Mouse (Mus musculus) olfactory bulb, adult 2 months (tissue): Measurements from ENCODE around the gene Pigk. TPM values are rescaled to one million over a fixed set of nuclear protein-coding genes. Genes with fewer than 3 reads are reported as not detected.

Source experiments
- H3K27ac ChIP-seq: fragments of 200-500 bp; 2 replicates; pipeline ENCODE4 v1.5.1; 2012; ENCODE audit warnings: low read depth, low read length; ENCODE audit not compliant: insufficient read depth
- H3K4me1 ChIP-seq: fragments of 200-500 bp; 2 replicates; pipeline ENCODE4 v1.6.1; 2012; ENCODE audit warnings: low read length; ENCODE audit not compliant: control insufficient read depth, insufficient read depth
- H3K4me3 ChIP-seq: fragments of 200-500 bp; 2 replicates; pipeline ENCODE4 v1.5.1; 2012; ENCODE audit warnings: mild to moderate bottlenecking, low read depth, low read length, moderate library complexity; ENCODE audit not compliant: insufficient read depth
- CTCF ChIP-seq: fragments of 200-500 bp; IDR thresholded peaks from 2 replicates; pipeline ENCODE4 v1.5.1; 2012; ENCODE audit warnings: low read depth, mild to moderate bottlenecking, low read length, moderate library complexity; ENCODE audit not compliant: insufficient read depth
- POLR2A ChIP-seq: fragments of 200-500 bp; IDR thresholded peaks from 2 replicates; pipeline ENCODE4 v1.6.1; 2012; ENCODE audit warnings: mild to moderate bottlenecking, low read depth, low read length, moderate library complexity; ENCODE audit not compliant: insufficient read depth
- WGBS: fragments of 180-500 bp; shearing (Covaris S2); methylation state at CpG from one replicate; pipeline ENCODE4 v1.1.7; 2018; 5-methylcytosine and 5-hydroxymethylcytosine counted together
- polyA plus RNA-seq: library from polyadenylated mRNA; stranded (reverse); fragments of >200 nt; gene quantifications from 2 replicates; pipeline ENCODE4 v1.2.4, GENCODE M21; 2012; ENCODE audit warnings: low replicate concordance; ENCODE audit not compliant: missing spikeins, insufficient read depth, insufficient read length

Gene Pigk
- polyA plus RNA-seq, 1 experiment = not detected

GRCm38 (mm10) chr3:152872054-152872453 lies 158.2 kb downstream of the Pigk start:
- peaks cover 6% of the 10 kb centered on the region; the same call in 1 of the 2 replicates for H3K4me1 ChIP-seq
- no peak for TF ChIP-seq POLR2A
- no peak for TF ChIP-seq CTCF
- no peak overlapping the region for H3K4me3 ChIP-seq
- no peak overlapping the region for H3K27ac ChIP-seq
- 80% methylated on average over 12 of the region's 12 CpGs for WGBS

- peaks cover 6% of the 10 kb centered on the region; the same call in 1 of the 2 replicates for H3K4me1 ChIP-seq
- TF ChIP-seq POLR2A = no peak
- TF ChIP-seq CTCF = no peak
- WGBS = 74% methylated on average over 6 of the region's 6 CpGs
- H3K4me3 ChIP-seq = no peak overlapping the region
- no peak overlapping the region for H3K27ac ChIP-seq
Observed at GRCm38 (mm10) chr3:152872596-152872995, 158.7 kb downstream of the Pigk start.

DNA sequence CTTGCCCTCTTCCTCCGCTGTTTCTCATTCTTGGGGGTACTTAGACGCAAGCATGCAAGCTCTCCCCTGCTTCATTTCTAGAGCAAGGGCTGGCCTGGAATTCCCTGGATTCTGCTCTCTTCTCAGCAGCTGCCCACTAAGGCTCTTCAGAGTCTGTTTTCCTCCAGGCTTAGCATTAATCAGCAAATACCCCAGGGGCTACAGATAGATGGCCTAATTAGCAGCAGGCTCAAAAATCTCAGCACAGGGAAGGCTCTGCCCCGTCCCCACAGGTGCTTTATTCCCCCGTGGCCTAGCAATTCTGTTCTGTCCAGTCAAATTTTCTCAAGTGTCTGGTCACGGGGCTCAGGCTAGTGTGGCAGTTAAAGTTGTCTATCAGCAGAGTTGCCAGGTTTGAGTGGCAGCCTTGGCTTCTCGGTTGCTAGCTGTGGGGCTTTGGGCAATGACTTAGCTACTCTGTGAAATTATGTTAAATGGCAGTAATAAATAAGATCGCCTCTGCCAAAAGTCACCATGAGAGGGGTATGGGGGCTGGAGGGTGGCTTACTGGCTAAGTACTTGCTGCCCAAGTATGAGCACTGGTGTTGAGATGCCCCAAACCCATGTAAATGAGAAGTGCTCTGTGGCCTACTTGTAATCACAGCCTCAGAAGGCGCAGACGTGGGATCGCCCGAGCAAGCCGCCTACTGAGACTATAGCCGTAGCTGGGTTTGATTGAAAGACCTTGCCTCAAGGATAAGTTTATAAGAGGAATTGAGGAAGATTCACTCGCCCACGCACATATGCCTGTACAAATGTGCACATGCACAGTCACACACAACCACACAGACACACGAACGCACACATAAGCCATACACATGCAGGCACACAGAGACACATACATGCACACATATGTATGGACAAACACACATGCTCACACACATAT lies 160.8 kb downstream of the Pigk start:
- Histone ChIP-seq H3K4me1 (peaks cover 2% of the 10 kb centered on the region; the same call in 1 of the 2 replicates), H3K27ac (no peak overlapping the region), H3K4me3 (no peak overlapping the region)
- 86% methylated on average over 17 of the region's 17 CpGs for WGBS
- TF ChIP-seq CTCF (no peak), POLR2A (no peak)

GRCm38 (mm10) chr3:152875723-152876290 lies 161.9 kb downstream of the Pigk start:
- TF ChIP-seq CTCF (no peak), POLR2A (no peak)
- Histone ChIP-seq H3K27ac (no peak overlapping the region), H3K4me1 (peaks cover 2% of the 10 kb centered on the region; the same call in 1 of the 2 replicates), H3K4me3 (no peak overlapping the region)
- 87% methylated on average over 6 of the region's 6 CpGs for whole genome bisulfite sequencing

DNA sequence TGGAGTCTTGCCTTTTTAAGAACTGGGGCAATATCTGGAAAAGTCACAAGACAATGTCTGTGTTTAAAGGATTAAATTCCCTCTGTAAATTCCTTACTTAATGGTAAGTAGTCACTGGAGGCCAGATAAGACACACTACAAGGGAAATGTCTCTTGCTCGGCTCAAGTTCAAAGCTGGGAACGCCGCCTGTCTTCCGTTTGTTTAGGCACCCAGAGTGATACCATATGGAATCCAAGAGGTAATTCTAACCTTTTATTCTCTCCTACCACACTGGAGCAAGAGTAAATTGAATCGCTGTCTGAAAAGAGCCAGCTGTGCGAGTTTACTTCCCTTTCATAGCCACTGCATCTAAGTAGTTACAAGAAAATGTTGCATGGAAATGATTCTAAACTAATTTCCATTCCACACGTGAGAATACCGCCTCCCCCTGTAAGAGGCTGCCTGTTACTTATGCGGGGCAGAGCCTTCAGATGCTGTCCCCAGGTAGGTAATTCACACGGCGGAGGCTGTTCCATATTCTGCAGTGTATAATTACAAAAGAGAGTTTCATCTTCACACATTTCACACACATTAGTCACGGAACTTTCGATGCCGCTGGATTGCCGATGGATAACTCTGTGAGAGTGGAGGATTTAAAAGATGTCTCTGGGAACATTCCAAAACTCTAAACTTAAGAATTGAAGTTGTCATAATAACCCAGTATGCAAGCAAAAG lies 166.4 kb downstream of the Pigk start:
- Histone ChIP-seq H3K4me3 (no peak overlapping the region), H3K4me1 (peaks cover 7% of the 10 kb centered on the region), H3K27ac (no peak overlapping the region)
- 54% methylated on average over 15 of the region's 15 CpGs for WGBS
- TF ChIP-seq CTCF (no peak), POLR2A (no peak)

DNA sequence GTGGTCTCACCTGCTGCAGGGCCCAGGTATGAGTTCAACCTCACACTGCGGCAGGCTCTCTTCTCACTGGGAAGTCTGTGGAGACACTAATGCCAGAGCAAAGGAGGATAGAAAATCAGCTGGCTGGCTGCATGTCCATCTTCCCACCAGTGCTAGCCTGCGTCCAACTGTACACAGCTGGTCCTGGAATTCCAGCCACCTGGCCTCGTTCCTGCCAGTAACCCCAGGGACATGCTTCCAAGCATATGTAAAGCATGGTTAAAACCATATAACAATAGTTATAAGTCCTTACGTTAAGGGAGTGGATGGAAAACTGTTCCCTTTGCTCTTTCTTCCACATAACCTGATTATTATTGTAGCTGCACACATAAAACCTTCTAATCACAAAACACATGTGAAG lies 167.8 kb downstream of the Pigk start:
- Histone ChIP-seq H3K27ac (no peak overlapping the region), H3K4me3 (no peak overlapping the region), H3K4me1 (peaks cover 7% of the 10 kb centered on the region)
- TF ChIP-seq POLR2A (no peak), CTCF (no peak)
- WGBS = 92% methylated on average over 4 of the region's 4 CpGs

- Histone ChIP-seq H3K27ac (no peak overlapping the region), H3K4me3 (no peak overlapping the region), H3K4me1 (peaks cover 9% of the 10 kb centered on the region)
- TF ChIP-seq CTCF = no peak
- TF ChIP-seq POLR2A = no peak
- 94% methylated on average over 3 of the region's 3 CpGs for WGBS
Observed at GRCm38 (mm10) chr3:152883556-152883955, 169.7 kb downstream of the Pigk start.

DNA sequence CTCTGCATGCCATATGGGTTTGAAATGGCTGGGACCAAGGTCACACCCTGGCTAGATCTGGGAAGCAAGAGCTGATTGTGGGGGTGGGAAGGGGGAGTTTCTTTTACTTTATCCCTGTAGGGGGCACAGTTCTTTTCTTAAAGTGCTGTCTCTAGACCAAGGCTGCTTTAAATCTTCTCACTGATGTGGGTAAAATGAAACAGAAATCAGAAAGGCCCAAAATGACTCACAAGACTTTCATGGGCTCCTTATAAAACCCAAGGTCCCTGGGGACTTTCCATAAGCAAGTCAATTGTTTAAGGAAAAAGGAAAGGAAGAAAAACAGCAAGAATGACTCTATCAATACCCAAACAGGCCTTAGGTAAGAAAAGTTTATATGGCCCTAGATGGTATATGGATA lies 172.8 kb downstream of the Pigk start:
- no peak for TF ChIP-seq POLR2A
- no peak for TF ChIP-seq CTCF
- Histone ChIP-seq H3K4me3 (no peak overlapping the region), H3K27ac (no peak overlapping the region), H3K4me1 (peaks cover 7% of the 10 kb centered on the region)

DNA sequence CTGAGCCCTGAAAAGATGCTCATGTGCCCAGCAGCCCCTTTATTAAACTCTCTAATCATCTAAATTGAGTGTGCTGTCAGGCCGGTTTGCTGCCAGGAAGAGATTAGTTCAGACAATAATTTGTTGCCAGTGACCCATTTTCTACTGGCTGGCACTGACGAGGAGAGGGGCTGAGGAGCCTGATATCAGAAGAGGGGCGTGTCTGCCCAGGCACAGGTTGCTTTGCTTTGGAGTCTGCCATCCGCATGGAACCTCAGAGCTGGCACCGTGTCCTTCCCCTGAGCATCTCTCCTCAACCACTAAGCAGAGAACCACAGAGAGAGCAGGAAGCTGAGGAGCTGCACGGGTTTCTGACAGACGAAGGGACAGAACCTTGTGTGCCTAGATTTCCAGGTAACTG lies 174.2 kb downstream of the Pigk start:
- Histone ChIP-seq H3K27ac (no peak overlapping the region), H3K4me1 (peaks cover 7% of the 10 kb centered on the region), H3K4me3 (no peak overlapping the region)
- 77% methylated on average over 7 of the region's 7 CpGs for WGBS
- no peak for TF ChIP-seq CTCF
- no peak for TF ChIP-seq POLR2A
